Mouse (Mus musculus) lung, postnatal 0 days (tissue): ENCODE data around the gene Wdr90.

Experiments
- CTCF ChIP-seq: IDR thresholded peaks from 2 replicates; pipeline ENCODE4 v1.5.1; 2016; ENCODE audit warnings: antibody characterized with exemption, mild to moderate bottlenecking
- EP300 ChIP-seq: IDR thresholded peaks from 2 replicates; pipeline ENCODE4 v1.6.1; 2016; ENCODE audit warnings: antibody characterized with exemption, mild to moderate bottlenecking, control low read depth

DNA sequence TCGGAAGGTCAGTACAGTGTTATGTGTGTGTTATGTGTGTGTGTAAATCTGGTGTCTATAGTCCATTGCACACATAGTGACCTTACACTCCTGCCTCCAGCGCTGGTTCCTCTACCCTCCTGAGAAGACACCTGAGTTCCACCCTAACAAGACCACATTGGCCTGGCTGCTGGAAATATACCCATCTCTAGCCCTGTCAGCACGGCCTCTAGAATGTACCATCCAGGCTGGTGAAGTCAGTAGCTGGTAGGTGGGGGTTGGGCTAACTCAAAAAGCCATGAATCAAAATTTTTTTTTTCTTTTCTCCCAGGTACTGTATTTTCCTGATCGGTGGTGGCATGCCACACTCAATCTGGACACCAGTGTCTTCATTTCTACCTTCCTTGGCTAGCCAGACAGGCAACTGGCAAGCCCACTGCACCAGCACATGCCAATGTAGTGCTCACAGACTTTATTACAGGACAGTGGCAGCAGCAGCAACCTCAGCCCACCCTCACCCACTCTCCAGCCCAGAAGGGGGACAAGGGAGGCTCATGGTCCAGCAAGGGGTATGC lies 31.0 kb downstream of the Wdr90 start:
- TF ChIP-seq CTCF (no peak), EP300 (no peak)
